Mouse (Mus musculus): Measurements from ENCODE around the gene Cilp. TPM values are rescaled to one million over a fixed set of nuclear protein-coding genes. Genes with fewer than 3 reads are reported as not detected.
"Not testable (repeated sequence)": the region's sequence is repeated elsewhere in the genome, so short reads cannot be mapped to it uniquely, and the experiment has no call there.

Cilp gene
- polyA plus RNA-seq, 1 experiment from 2014 or later, result 0.06 TPM

DNA sequence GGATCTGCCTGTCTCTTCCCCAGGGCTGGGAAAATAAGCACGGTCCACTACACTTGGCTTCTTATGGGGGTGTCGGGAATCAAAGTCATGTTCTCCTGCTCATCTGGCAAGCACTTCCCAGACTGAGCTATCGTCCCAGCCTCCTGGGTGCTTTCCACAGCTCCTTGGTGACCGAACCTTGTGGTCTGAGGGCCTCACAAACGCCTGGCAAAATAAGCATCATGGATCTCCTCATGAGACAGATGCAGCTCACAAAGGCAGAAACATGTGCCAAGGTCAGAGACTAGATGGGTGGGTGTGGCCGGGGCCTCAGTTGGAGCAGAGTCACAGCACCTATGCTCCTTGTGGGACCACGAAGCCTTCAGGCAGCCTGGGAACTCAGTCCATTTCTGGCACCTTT is 5.6 kb upstream of the Cilp start:
- Histone ChIP-seq H3K4me1 (ENCODE audit: control insufficient read depth, low read depth, low read length) (no peaks in the 10 kb centered on the region), H3K36me3 (ENCODE audit: control insufficient read depth, insufficient read depth) (no peaks in the 10 kb centered on the region), H3K4me3 (ENCODE audit: low read depth, low read length) (no peak overlapping the region), H3K9ac (ENCODE audit: low read depth, low read length) (no peak overlapping the region), H3K27ac (ENCODE audit: low read length) (no peak overlapping the region), H3K9me3 (replicated peaks; ENCODE audit: control insufficient read depth, low read length) (no peaks in the 10 kb centered on the region), H3K4me2 (ENCODE audit: low read depth, low read length) (no peak overlapping the region), H3K27me3 (ENCODE audit: control insufficient read depth, insufficient read depth, low read depth, low read length) (no peaks in the 10 kb centered on the region)
- 67% methylated on average over 7 of the region's 7 CpGs for WGBS (ENCODE audit: insufficient replicate concordance)
- ATAC-seq (ENCODE audit: low read depth), result no peak

- 55% methylated on average over 2 of the region's 2 CpGs for WGBS (ENCODE audit: insufficient replicate concordance)
- no peak for ATAC-seq (ENCODE audit: low read depth)
- H3K36me3 ChIP-seq (ENCODE audit: control insufficient read depth, insufficient read depth), result no peaks in the 10 kb centered on the region
- H3K9me3 ChIP-seq (replicated peaks; ENCODE audit: control insufficient read depth, low read length), result no peaks in the 10 kb centered on the region
- H3K27ac ChIP-seq (ENCODE audit: low read length), result no peak overlapping the region
- H3K9ac ChIP-seq (ENCODE audit: low read depth, low read length), result no peak overlapping the region
- H3K27me3 ChIP-seq (ENCODE audit: control insufficient read depth, insufficient read depth, low read depth, low read length), result no peaks in the 10 kb centered on the region
- H3K4me3 ChIP-seq (ENCODE audit: low read depth, low read length), result no peak overlapping the region
- no peak overlapping the region for H3K4me2 ChIP-seq (ENCODE audit: low read depth, low read length)
- H3K4me1 ChIP-seq (ENCODE audit: control insufficient read depth, low read depth, low read length), result no peaks in the 10 kb centered on the region
Measured at GRCm38 (mm10) chr9:65261591-65262230, 3.3 kb upstream of the Cilp start.

DNA sequence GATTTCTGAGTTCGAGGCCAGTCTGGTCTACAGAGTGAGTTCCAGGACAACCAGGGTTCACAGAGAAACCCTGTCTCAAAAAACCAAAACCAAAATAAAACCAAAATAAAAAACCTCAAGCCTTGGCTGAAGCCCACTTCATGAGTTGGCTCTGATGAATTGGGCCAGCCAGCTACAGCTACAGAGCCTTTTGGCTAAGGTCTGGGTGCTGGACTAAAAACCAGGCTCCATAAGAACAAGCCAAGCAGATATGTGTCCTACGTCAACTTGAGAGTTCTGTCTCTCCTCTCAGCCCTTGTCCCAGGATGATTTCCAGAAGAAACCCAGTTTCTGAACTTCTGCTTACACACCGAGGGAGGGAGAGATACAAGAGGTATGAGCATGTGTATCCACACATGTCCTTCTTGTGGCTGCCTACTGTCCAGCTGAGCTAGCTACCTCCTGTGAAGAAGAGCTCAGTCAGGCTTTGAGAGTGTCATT is 2.3 kb upstream of the Cilp start:
- Histone ChIP-seq H3K36me3 (ENCODE audit: control insufficient read depth, insufficient read depth) (no peaks in the 10 kb centered on the region), H3K9ac (ENCODE audit: low read depth, low read length) (no peak overlapping the region), H3K9me3 (replicated peaks; ENCODE audit: control insufficient read depth, low read length) (no peaks in the 10 kb centered on the region), H3K4me1 (ENCODE audit: control insufficient read depth, low read depth, low read length) (no peaks in the 10 kb centered on the region), H3K4me2 (ENCODE audit: low read depth, low read length) (no peak overlapping the region), H3K27me3 (ENCODE audit: control insufficient read depth, insufficient read depth, low read depth, low read length) (no peaks in the 10 kb centered on the region), H3K27ac (ENCODE audit: low read length) (no peak overlapping the region), H3K4me3 (ENCODE audit: low read depth, low read length) (no peak overlapping the region)
- no peak for ATAC-seq (ENCODE audit: low read depth)
- 59% methylated on average over 3 of the region's 3 CpGs for WGBS (ENCODE audit: insufficient replicate concordance)

DNA sequence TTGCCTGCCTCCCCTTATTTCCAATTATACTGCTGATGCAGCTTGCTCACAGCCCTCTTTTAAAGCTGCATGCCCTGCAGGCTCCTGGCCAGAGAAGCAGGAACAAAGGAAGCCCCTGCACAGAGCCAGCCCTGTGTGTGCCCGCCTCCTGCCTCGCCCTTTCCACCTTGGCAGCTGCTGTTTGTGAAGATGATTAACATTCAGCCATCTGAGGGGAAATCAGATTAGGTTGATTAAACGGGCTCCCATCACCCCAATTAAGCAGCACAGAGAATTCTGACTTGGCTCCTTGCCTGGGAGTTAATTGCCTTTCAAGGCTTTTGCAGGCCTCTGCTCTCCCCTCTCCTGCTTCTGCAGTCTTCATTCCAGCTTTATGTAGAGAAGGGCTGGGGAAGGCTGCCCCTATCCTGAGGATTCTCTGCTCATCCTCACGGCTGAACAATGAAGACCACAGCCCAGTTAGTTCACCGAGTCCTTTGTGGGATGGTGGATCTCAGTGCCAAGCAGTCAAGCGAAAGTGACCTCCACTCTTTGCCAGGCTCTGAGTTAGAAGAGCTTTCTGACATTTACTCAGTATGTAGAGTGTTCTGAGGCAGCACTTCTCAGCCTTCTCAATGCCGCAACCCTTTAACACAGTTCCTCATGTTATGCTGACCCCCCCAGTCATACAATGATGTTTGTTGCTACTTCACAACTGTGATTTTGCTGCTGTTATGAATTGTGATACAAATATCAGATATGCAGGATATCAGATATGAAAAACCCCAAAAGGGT is 2.9 kb downstream of the Cilp start:
- no peak overlapping the region for H3K4me3 ChIP-seq (ENCODE audit: low read depth, low read length)
- no peaks in the 10 kb centered on the region for H3K4me1 ChIP-seq (ENCODE audit: control insufficient read depth, low read depth, low read length)
- H3K36me3 ChIP-seq (ENCODE audit: control insufficient read depth, insufficient read depth), result no peaks in the 10 kb centered on the region
- no peak for ATAC-seq (ENCODE audit: low read depth)
- no peaks in the 10 kb centered on the region for H3K27me3 ChIP-seq (ENCODE audit: control insufficient read depth, insufficient read depth, low read depth, low read length)
- H3K9me3 ChIP-seq (replicated peaks; ENCODE audit: control insufficient read depth, low read length), result no peaks in the 10 kb centered on the region
- no peak overlapping the region for H3K4me2 ChIP-seq (ENCODE audit: low read depth, low read length)
- 46% methylated on average over 7 of the region's 7 CpGs for WGBS (ENCODE audit: insufficient replicate concordance)
- no peak overlapping the region for H3K27ac ChIP-seq (ENCODE audit: low read length)
- H3K9ac ChIP-seq (ENCODE audit: low read depth, low read length), result no peak overlapping the region

- Histone ChIP-seq H3K9me3 (replicated peaks; ENCODE audit: control insufficient read depth, low read length) (no peaks in the 10 kb centered on the region), H3K27me3 (ENCODE audit: control insufficient read depth, insufficient read depth, low read depth, low read length) (no peaks in the 10 kb centered on the region), H3K9ac (ENCODE audit: low read depth, low read length) (no peak overlapping the region), H3K4me3 (ENCODE audit: low read depth, low read length) (no peak overlapping the region), H3K4me2 (ENCODE audit: low read depth, low read length) (no peak overlapping the region), H3K4me1 (ENCODE audit: control insufficient read depth, low read depth, low read length) (no peaks in the 10 kb centered on the region), H3K36me3 (ENCODE audit: control insufficient read depth, insufficient read depth) (no peaks in the 10 kb centered on the region), H3K27ac (ENCODE audit: low read length) (no peak overlapping the region)
- WGBS (ENCODE audit: insufficient replicate concordance), result 67% methylated on average over 13 of the region's 13 CpGs
- ATAC-seq (ENCODE audit: low read depth), result no peak
Measured at GRCm38 (mm10) chr9:65273048-65273809, 8.2 kb downstream of the Cilp start.

DNA sequence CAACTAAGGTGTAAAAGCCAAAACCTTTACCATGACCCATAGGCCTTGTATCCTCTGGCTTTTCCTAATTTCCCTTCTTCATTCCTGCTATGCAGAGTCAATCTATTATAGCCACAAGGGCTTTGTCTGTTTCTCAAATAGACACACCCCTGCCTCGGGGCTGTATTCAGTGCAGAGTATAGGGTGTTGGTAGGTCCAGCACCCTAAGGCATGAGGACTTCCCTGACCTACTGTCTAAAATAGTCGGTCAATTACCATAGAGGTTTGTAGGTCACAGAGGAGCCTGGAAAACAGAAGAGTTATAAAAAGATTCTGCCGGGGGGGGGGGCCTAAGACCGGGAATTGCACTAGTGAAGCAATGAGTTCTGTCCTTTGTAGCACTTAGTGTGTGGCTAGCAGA is 8.9 kb downstream of the Cilp start:
- Histone ChIP-seq H3K4me1 (ENCODE audit: control insufficient read depth, low read depth, low read length) (no peaks in the 10 kb centered on the region), H3K4me2 (ENCODE audit: low read depth, low read length) (no peak overlapping the region), H3K9ac (ENCODE audit: low read depth, low read length) (no peak overlapping the region), H3K9me3 (replicated peaks; ENCODE audit: control insufficient read depth, low read length) (no peaks in the 10 kb centered on the region), H3K27ac (ENCODE audit: low read length) (no peak overlapping the region), H3K36me3 (ENCODE audit: control insufficient read depth, insufficient read depth) (no peaks in the 10 kb centered on the region), H3K4me3 (ENCODE audit: low read depth, low read length) (no peak overlapping the region), H3K27me3 (ENCODE audit: control insufficient read depth, insufficient read depth, low read depth, low read length) (no peaks in the 10 kb centered on the region)
- ATAC-seq (ENCODE audit: low read depth), result no peak
- 56% methylated on average over 4 of the region's 4 CpGs for WGBS (ENCODE audit: insufficient replicate concordance)

DNA sequence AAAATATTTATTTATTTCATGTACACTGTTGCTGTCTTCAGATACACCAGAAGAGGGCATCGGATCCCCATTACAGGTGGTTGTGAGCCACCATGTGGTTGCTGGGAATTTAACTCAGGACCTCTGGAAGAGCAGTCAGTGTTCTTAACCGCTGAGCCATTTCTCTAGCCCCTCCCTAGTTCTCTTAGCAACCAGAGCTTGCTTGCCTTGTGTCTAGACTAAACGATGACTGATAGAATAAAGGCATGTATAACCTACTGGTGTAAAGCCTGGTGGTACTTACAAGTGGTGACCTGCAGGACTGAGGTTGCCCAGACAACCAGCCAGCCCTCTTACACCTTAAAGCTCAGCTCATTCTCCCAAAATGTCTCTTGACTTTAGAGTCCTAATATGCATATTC is 9.9 kb downstream of the Cilp start:
- H3K27ac ChIP-seq (ENCODE audit: low read length); H3K9me3 ChIP-seq (replicated peaks; ENCODE audit: control insufficient read depth, low read length); ATAC-seq (ENCODE audit: low read depth); H3K4me1 ChIP-seq (ENCODE audit: control insufficient read depth, low read depth, low read length); H3K4me3 ChIP-seq (ENCODE audit: low read depth, low read length); H3K27me3 ChIP-seq (ENCODE audit: control insufficient read depth, insufficient read depth, low read depth, low read length); H3K36me3 ChIP-seq (ENCODE audit: control insufficient read depth, insufficient read depth); H3K4me2 ChIP-seq (ENCODE audit: low read depth, low read length); H3K9ac ChIP-seq (ENCODE audit: low read depth, low read length): not testable (repeated sequence)
- WGBS (ENCODE audit: insufficient replicate concordance), result 75% methylated on average over 3 of the region's 3 CpGs

DNA sequence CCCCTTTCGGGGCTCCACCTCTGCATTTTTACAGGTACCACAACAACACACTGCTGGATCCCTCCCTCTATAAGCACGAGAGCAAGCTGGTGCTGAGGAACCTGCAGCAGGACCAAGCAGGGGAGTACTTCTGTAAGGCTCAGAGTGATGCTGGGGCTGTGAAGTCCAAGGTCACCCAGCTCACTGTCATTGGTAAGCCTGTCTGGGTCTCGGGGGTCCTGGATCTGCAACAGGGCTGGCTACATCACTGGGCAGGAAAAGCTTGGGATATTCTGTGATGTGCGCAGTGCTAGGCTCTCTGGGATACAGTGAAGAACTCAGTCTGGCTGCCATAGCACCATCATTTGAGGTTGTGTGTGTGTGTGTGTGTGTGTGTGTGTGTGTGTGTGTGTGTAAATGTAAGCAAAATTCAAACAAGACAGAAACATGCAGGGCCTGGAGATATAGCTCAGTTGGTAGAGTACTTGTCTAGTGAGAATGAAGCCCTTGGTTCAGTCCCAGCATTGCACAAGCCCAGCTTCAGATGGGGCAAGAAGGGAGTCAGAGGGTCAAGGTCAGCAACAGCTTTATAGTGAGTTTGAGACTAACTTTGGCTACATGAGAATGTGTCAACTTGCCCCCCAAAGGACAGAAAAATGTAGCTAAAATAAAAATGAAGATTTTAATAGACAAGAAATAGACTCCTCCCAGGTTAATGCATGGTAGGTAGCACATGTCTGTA is 11.0 kb downstream of the Cilp start:
- no peak for ATAC-seq (ENCODE audit: low read depth)
- Histone ChIP-seq H3K36me3 (ENCODE audit: control insufficient read depth, insufficient read depth) (no peaks in the 10 kb centered on the region), H3K4me2 (ENCODE audit: low read depth, low read length) (no peak overlapping the region), H3K4me1 (ENCODE audit: control insufficient read depth, low read depth, low read length) (no peaks in the 10 kb centered on the region), H3K27me3 (ENCODE audit: control insufficient read depth, insufficient read depth, low read depth, low read length) (no peaks in the 10 kb centered on the region), H3K27ac (ENCODE audit: low read length) (no peak overlapping the region), H3K9me3 (replicated peaks; ENCODE audit: control insufficient read depth, low read length) (no peaks in the 10 kb centered on the region), H3K9ac (ENCODE audit: low read depth, low read length) (no peak overlapping the region), H3K4me3 (ENCODE audit: low read depth, low read length) (no peak overlapping the region)
- WGBS (ENCODE audit: insufficient replicate concordance), result 52% methylated on average over 4 of the region's 4 CpGs
